Mouse (Mus musculus) liver, postnatal 0 days (tissue): Measurements from ENCODE around the gene Tdrd1. TPM values are rescaled to one million over a fixed set of nuclear protein-coding genes. Genes with fewer than 3 reads are reported as not detected.

ENCODE experiments used
- ATAC-seq: fragments of 200-750 bp; cut with Nextera tagmentation; 2 replicates; pipeline ENCODE4 v1.8.0; 2017; ENCODE audit warnings: mild to moderate bottlenecking, moderate library complexity
- DNase-seq: peaks from one replicate; pipeline ENCODE4 v3.0.0-alpha.2; 2016
- H3K27ac ChIP-seq: fragments of 300-500 bp; sonication (generic); 2 replicates; pipeline ENCODE4 v1.5.1; 2014; ENCODE audit warnings: antibody characterized with exemption, moderate library complexity, mild to moderate bottlenecking, low read depth
- H3K27me3 ChIP-seq: fragments of 300-500 bp; sonication (generic); 2 replicates; pipeline ENCODE4 v1.6.1; 2014; ENCODE audit warnings: low read length, control low read depth, mixed read lengths; ENCODE audit not compliant: insufficient read depth
- H3K36me3 ChIP-seq: fragments of 300-500 bp; sonication (generic); replicated peaks from 2 replicates; pipeline ENCODE4 v1.6.1; 2014; ENCODE audit warnings: mild to moderate bottlenecking, control low read depth, low read length, moderate library complexity, mixed read lengths; ENCODE audit not compliant: insufficient read depth
- H3K4me1 ChIP-seq: fragments of 300-500 bp; sonication (generic); 2 replicates; pipeline ENCODE4 v1.6.1; 2014; ENCODE audit warnings: antibody characterized with exemption, mild to moderate bottlenecking, control low read depth; ENCODE audit not compliant: insufficient read depth
- H3K4me2 ChIP-seq: fragments of 300-500 bp; sonication (generic); 2 replicates; pipeline ENCODE4 v1.6.1; 2014; ENCODE audit warnings: low read depth, mild to moderate bottlenecking, low read length, moderate library complexity, mixed read lengths
- H3K4me3 ChIP-seq: fragments of 300-500 bp; sonication (generic); 2 replicates; pipeline ENCODE4 v1.5.1; 2014; ENCODE audit warnings: low read depth, low read length
- H3K9ac ChIP-seq: fragments of 300-500 bp; sonication (generic); replicated peaks from 2 replicates; pipeline ENCODE4 v1.6.1; 2014; ENCODE audit warnings: mild to moderate bottlenecking, moderate library complexity
- H3K9me3 ChIP-seq: fragments of 300-500 bp; sonication (generic); 2 replicates; pipeline ENCODE4 v1.6.1; 2016; ENCODE audit warnings: mild to moderate bottlenecking, control low read depth, low read length, mixed read lengths
- CTCF ChIP-seq: sonication (generic); IDR thresholded peaks from 2 replicates; pipeline ENCODE4 v1.5.1; 2016; ENCODE audit warnings: antibody characterized with exemption, low read depth
- EP300 ChIP-seq: IDR thresholded peaks from 2 replicates; pipeline ENCODE4 v1.6.1; 2016; ENCODE audit warnings: antibody characterized with exemption, low read depth, mild to moderate bottlenecking
- WGBS: fragments of 180-500 bp; shearing (Covaris S2); extraction: QIAGEN DNeasy Blood & Tissue Kit; methylation state at CpG from one replicate; pipeline ENCODE4 v1.1.7; 2014; ENCODE audit not compliant: insufficient replicate concordance; 5-methylcytosine and 5-hydroxymethylcytosine counted together
- polyA plus RNA-seq: library from polyadenylated mRNA; unstranded; fragments of >200 nt; fragmentation: Nextera tagmentation; extraction: Ambion mirVana; gene quantifications from 2 replicates; pipeline ENCODE4 v1.2.1, GENCODE M21; 2015

Gene Tdrd1
- polyA plus RNA-seq, 1 experiment from 2014 or later = not detected

- WGBS = 73% methylated on average over 5 of the region's 5 CpGs
These were observed 17.2 kb upstream of the Tdrd1 start for GRCm38 (mm10) chr19:56808771-56809170.

GRCm38 (mm10) chr19:56810641-56811146 lies 15.3 kb upstream of the Tdrd1 start:
- no peak overlapping the region for H3K4me2 ChIP-seq
- H3K4me1 ChIP-seq = no peaks in the 10 kb centered on the region
- H3K9ac ChIP-seq = no peak overlapping the region
- no peaks in the 10 kb centered on the region for H3K9me3 ChIP-seq
- DNase-seq (no peak), ATAC-seq (no peak)
- peaks cover 43% of the 10 kb centered on the region for H3K36me3 ChIP-seq
- no peak overlapping the region for H3K27ac ChIP-seq
- TF ChIP-seq EP300 (no peak), CTCF (no peak)
- H3K27me3 ChIP-seq = no peaks in the 10 kb centered on the region
- H3K4me3 ChIP-seq = no peak overlapping the region

More at GRCm38 (mm10) chr19:56808771-56809170, 17.2 kb upstream of the Tdrd1 start:
- peak; percentile 43 for TF ChIP-seq CTCF
- TF ChIP-seq EP300 = no peak
- Histone ChIP-seq H3K9me3 (no peaks in the 10 kb centered on the region), H3K4me3 (no peak overlapping the region), H3K4me2 (no peak overlapping the region), H3K9ac (no peak overlapping the region), H3K27me3 (no peaks in the 10 kb centered on the region), H3K27ac (no peak overlapping the region), H3K36me3 (peaks cover 52% of the 10 kb centered on the region), H3K4me1 (no peaks in the 10 kb centered on the region)
- DNase-seq = no peak
- ATAC-seq = no peak

- peaks cover 43% of the 10 kb centered on the region for H3K36me3 ChIP-seq
- no peaks in the 10 kb centered on the region for H3K27me3 ChIP-seq
- TF ChIP-seq EP300 (peak; percentile 69), CTCF (peak; percentile 85)
- no peaks in the 10 kb centered on the region for H3K9me3 ChIP-seq
- no peak overlapping the region for H3K27ac ChIP-seq
- peaks cover 3% of the 10 kb centered on the region for H3K4me1 ChIP-seq
- H3K4me2 ChIP-seq = no peak overlapping the region
- 25% methylated on average over 9 of the region's 9 CpGs for WGBS
- no peak overlapping the region for H3K9ac ChIP-seq
- ATAC-seq = peak; percentile 78
- no peak overlapping the region for H3K4me3 ChIP-seq
- DNase-seq = peak; percentile 75
These were observed 14.4 kb upstream of the Tdrd1 start for GRCm38 (mm10) chr19:56811590-56811989.

GRCm38 (mm10) chr19:56813360-56813759 lies 12.6 kb upstream of the Tdrd1 start:
- TF ChIP-seq CTCF (no peak), EP300 (no peak)
- Histone ChIP-seq H3K36me3 (peaks cover 27% of the 10 kb centered on the region), H3K9me3 (no peaks in the 10 kb centered on the region), H3K27ac (no peak overlapping the region), H3K27me3 (no peaks in the 10 kb centered on the region), H3K4me3 (no peak overlapping the region), H3K4me2 (no peak overlapping the region), H3K9ac (no peak overlapping the region), H3K4me1 (peaks cover 21% of the 10 kb centered on the region)
- 76% methylated on average over 4 of the region's 4 CpGs for WGBS
- no peak for DNase-seq
- no peak for ATAC-seq

GRCm38 (mm10) chr19:56817851-56818526 lies 8.0 kb upstream of the Tdrd1 start:
- WGBS = 53% methylated on average over 14 of the region's 14 CpGs
- Histone ChIP-seq H3K4me2 (0 out of 2 replicates have a peak overlapping the region, but pooled peaks have one; percentile 3), H3K27ac (0 out of 2 replicates have a peak overlapping the region, but pooled peaks have one; percentile 8), H3K9ac (no peak overlapping the region), H3K27me3 (no peaks in the 10 kb centered on the region), H3K36me3 (peaks cover 4% of the 10 kb centered on the region), H3K4me1 (peaks cover 40% of the 10 kb centered on the region), H3K9me3 (no peaks in the 10 kb centered on the region), H3K4me3 (no peak overlapping the region)
- no peak for DNase-seq
- TF ChIP-seq EP300 (no peak), CTCF (no peak)
- no peak for ATAC-seq

- TF ChIP-seq CTCF (no peak), EP300 (no peak)
- 13% methylated on average over 22 of the region's 22 CpGs for WGBS
- peak overlapping the region; percentile 88 for H3K4me2 ChIP-seq
- DNase-seq (no peak), ATAC-seq (no peak)
- peaks cover 40% of the 10 kb centered on the region for H3K4me1 ChIP-seq
- H3K36me3 ChIP-seq = no peaks in the 10 kb centered on the region
- peak overlapping the region; percentile 83; the same call in 1 of the 2 replicates for H3K27ac ChIP-seq
- H3K4me3 ChIP-seq = peak overlapping the region; percentile 84
- no peaks in the 10 kb centered on the region for H3K27me3 ChIP-seq
- no peaks in the 10 kb centered on the region for H3K9me3 ChIP-seq
- peak overlapping the region; percentile 91 for H3K9ac ChIP-seq
These were observed 4.8 kb upstream of the Tdrd1 start for GRCm38 (mm10) chr19:56821040-56821797.
